Mouse (Mus musculus) skeletal muscle tissue, adult 2 months (tissue): ENCODE data around the gene Ehd4.
A peak's percentile ranks its signal among the peaks of the same experiment; 100 is the strongest.

Experiments used
- DNase-seq: peaks from one replicate; pipeline ENCODE4 v3.0.0-alpha.2; 2012; ENCODE audit warnings: low read depth, low spot score

Gene Ehd4

DNA sequence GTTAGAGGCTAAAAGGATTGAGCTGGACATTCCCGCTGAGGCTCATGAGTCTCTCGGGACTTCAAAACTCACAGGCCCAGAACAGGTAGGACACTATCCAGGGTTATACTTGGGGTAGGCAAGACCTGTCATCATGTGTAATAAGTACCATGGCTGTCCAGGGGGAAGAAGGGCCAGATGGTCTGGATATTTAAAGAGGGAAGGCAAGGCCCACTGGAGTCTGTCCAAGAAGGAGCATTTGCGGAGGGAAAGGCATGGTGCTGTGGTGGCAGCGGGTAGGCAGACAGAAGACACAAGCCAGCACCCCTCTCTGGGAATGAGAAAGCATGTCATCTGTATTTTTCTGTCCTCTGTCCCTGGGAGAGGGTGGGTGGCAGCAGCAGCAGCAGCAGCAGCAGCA is 80.3 kb downstream of the Ehd4 start:
- no peak for DNase-seq

- DNase-seq = no peak
Observed at GRCm38 (mm10) chr2:120069466-120069990, 84.9 kb downstream of the Ehd4 start.

DNA sequence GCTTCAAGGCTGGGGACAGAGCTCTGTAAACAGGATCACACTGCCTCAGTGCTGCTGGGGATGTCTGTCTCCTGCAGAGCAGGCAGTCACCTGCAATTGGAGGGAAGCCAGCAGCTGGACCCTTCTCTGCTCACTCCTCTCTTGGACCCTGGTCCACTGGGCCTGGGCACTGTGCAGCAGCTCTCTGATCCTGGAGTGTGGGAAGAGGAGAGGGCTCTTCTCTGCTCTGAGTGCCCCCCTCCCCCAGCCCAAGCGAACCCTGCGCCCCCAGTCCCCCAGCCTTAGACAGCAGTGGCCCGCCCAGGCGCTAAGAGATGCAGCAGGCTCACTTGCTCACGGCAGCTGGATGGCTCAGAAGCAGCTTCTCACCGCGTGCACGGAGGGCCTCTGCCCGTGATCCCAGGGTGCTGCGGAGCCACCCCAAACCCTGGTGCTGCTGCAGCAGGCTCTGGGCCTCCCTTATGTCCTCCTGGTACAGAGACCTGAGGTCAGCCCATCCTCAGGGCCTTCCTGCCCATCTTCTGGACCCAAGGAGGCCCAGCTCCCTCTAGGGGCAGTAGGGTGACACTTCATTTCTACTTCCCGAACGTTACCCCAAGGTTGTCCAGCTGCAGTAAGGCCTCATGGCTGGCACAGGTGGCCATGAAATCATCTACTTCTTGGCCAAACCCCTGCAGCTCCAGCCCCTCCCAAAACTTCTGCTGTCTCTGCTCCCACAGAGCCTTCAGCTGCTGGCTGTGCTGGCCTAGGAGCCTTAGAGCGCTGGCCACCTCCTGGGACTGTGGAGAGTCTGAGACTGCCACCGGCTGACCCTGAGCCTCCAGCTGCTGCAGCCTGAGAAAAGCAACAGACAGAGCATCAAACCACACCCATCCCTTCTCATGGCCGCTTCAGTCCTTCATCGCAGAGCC is 85.6 kb downstream of the Ehd4 start:
- peak; percentile 64 for DNase-seq

DNA sequence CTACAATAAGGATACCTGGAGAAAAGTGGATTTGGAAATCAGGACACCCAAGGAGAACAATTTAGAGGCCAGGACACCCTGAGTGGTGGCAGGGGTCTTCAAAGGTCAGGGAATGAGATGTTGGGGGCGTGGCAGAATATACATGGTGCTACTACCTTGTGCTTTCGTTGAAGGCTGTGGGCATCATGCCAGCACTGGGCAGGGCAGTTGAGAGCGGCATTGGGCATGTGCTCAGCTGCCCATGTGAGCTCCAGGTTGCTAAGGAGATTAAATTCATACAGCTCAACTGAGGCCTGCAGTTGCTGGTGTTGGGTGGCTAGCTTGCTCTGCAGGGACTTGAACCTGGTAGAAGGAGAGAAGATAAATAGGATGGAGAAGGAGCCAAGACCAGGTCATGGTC is 88.2 kb downstream of the Ehd4 start:
- DNase-seq = no peak

- DNase-seq = no peak
Observed at GRCm38 (mm10) chr2:120065243-120065642, 89.2 kb downstream of the Ehd4 start.

DNA sequence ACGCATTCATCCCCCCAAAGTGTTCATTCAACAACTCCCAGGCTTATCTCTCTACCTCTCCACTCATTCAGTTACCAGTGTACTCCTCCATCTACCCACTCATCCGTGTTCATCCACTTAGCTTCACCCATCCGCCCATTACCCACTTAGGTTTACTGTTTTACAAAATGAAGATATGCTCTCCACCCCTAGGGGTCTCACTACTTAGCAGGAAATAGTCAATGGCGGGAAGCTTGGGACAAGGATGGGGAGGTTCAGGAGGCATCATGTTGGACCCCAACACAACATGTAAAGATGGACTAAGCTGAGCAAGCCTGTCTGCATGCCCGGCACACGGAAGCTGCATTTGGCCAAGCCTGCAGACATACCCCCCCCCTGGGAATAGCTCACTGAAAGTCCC is 89.8 kb downstream of the Ehd4 start:
- DNase-seq = no peak

DNA sequence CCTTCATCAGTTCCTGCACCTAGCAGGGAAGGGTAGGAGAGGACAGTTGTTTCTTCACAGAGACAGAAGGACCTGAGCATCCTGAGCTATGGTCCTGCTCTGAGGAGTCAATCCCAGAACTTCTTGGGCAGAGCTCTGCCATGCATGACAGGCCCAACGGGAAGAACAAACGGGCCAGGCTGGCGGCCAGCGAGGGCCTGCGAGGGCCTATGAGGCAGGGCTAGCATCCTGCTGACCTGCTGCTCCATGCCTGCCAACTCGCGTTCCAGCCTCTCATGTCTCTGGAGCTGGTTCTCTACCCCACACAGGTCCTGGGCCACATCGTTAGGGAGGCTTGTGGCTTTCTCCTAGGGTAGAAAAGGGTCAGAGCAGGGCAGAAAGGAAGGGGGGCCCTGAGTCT is 92.2 kb downstream of the Ehd4 start:
- DNase-seq = no peak

DNA sequence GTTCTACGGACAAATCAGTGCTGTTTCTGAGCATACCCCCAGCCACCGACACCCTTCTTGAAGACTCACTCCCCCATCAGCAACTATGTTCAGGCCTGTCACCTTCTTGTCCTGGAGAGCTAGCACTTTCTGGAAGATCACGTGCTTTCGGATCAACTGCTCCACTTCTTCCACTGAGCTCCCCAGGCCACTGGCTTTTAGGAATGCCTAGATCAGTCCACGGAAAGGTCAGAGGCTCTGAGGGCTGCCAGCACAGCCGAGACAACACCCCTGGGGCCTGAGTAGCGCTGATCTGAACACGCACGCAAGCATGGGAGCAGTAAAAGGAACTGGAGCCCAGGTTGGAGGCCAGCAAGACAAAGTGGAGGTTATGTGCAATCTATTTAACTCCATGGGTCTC is 93.8 kb downstream of the Ehd4 start:
- peak; percentile 68 for DNase-seq

- peak; percentile 36 for DNase-seq
Observed at GRCm38 (mm10) chr2:120060190-120060589, 94.2 kb downstream of the Ehd4 start.

DNA sequence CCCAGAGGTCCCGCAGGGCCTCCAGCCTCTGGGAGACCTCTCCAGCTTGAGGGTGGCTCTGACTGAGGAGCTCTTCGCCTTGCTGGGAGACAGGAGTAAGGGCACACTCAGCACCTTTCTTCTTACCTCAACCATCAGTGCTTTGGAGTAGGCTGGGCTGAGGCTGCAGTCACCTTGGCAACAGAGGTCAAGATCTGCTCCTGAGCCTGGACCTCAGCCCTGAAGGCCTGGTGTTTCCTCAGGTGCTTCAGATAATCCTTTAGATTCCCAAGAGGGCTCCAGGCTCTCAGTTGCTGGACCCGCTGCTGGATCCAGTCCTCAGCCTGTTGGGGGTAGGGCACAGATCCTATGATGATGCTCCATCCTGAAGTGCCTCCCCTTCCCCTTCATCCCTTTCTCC is 94.9 kb downstream of the Ehd4 start:
- no peak for DNase-seq

- DNase-seq = peak; percentile 43
Observed at GRCm38 (mm10) chr2:120058818-120059217, 95.6 kb downstream of the Ehd4 start.

DNA sequence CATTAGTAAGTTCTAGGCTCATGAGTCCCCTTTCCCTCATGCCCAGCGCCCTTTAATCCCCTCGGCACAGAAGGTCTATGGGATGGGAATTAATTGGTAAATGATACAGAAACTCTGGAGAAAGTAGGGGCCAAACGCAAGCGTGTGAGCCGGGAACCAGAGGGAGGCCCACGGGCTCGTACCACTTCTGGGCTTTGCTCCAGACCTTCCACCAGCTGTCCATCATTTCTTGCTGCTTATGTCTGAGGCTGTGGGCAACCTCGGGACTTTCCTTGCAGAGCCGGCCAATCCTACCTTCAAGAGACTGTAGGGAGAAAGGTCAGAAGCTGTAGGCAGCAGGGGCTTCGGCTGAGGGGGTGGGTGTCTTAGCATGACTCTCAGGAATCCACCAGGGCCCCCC is 98.5 kb downstream of the Ehd4 start:
- DNase-seq = no peak

DNA sequence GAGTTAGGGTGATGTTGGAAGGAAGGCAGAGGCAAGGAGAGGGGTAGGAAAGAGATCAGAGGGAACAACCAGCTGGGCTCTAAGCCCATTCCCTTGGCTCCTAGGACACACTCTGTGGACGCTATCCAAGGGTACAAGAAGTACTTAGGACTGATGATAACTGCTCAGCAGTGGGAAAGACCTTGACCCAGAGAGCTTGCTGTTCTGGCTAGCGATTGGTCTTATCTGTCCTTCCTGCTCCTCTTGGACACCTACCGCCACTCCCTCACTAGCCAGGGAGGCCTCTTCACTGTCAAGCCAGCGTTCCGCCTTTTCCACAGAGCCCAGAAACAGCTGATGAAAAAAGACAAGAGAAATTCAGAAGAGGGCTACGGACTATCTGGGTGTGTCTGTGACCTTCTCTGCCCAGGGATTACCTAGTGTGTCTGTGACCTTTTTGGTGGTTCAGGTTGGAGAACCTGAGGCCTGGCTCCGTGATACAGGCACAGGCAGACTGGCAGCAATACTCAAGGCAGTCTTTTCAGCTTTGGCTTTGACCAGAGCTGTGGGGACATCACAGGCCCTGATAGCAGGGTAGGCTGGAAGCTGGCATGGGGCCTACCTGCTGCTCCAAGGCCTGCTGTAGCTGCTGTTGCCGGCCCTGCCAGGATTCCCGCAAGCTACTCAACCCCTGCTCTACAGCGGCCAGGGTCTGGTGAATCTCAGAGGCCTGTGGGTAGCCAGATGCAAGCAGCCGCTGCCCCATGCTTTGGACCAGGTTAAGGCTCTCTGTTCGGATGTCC is 99.4 kb downstream of the Ehd4 start:
- peak; percentile 83 for DNase-seq

GRCm38 (mm10) chr2:120051405-120051804 is 103.0 kb downstream of the Ehd4 start:
- no peak for DNase-seq

DNA sequence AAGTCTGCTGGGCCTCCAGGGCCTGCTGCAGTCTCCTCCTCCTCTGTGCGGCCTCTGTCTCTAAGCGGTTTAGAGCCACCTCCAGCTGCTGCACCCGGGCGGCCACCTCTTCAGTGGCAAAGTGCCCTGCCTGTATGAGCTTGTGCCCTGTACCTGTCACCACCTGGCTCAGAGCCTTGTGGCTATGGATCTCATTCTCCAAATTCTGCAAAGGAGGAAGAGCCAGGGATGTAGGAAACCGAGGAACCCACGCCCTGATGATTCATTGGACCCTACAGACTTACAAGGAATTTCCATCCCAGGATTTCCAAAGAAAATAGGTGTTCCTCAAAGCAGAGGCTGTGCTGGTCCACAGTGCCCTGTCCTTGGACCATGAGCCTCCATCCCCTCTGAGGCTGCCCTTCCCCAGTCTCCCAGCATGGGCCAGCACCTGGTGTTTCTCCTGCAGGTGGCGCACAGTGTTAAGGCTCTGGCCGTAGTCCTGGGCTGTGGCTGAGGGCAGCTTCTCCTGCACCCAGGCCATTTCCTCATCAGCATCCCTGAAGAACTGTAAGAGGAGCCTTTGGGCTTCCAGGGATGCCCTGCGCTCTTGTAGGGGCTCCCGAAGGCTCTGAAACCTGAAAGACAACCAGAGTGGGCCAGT is 104.7 kb downstream of the Ehd4 start:
- DNase-seq = no peak

DNA sequence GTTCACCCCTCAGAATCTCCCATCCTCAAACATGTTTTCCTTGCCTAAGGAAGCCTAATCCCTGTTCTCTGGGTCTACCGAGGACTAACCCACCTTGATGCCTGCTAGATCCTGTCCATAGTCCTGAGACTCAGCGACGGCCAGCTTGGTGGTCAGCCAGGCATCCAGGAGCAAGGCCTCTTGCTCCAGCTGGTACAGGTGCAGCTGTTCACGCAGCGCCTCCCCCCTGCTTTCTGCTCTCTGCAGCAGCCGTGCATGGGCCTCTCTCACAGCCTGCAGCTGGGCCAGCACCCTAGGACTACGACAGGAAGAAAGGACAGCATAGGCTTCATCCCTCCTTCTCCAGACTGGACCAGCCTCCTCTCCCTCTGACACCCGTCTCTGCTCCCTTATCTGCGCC is 106.2 kb downstream of the Ehd4 start:
- no peak for DNase-seq

- DNase-seq = no peak
Observed at GRCm38 (mm10) chr2:120046486-120047310, 107.7 kb downstream of the Ehd4 start.

DNA sequence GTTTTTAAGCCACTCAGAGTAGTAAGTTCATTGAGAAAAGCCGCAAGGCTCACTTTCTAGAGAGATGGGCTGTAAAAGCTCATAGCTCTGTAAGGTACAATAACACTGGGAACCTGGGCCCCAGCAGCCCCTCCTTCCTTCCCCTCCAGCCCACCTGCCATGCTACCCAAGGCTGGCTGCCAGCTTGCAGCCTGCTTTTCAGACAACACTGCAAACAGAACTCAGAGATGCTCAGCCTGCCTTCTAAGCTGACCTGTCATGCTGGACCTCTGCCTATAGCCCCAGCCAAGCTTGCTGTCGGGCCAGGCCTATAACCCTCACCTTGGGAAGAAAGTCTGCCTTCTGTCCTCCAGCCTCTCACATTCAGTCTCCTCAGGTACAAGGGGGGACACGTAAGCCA is 109.7 kb downstream of the Ehd4 start:
- DNase-seq = no peak

GRCm38 (mm10) chr2:120044101-120044603 is 110.3 kb downstream of the Ehd4 start:
- no peak for DNase-seq

DNA sequence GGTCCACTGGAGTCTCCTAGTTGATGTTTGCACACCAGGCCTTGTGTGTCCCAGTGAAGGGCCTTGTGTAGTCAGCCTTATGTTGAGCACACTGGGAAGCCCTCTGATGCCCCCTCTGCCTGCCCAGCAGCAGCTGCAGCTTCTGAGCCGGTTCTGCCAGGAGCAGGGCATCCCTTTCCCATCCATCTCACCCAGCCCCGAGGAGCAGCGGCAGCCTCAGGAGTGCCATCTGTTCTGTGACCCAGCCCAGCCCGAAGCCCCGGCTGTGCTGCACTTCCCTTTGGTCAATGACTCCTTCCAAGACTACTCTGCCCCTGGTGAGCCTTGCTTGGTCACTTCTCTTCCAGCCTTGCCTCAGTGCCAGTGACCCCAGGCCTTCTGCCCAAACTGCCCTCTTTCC is 113.4 kb downstream of the Ehd4 start:
- no peak for DNase-seq
